Mouse (Mus musculus) embryonic facial prominence, embryonic 10.5 days (tissue): ENCODE measurements around the gene Dclk3. TPM values are rescaled to one million over a fixed set of nuclear protein-coding genes. Genes with fewer than 3 reads are reported as not detected.

Source experiments
- DNase-seq: peaks from one replicate; pipeline ENCODE4 v3.0.0-alpha.2; 2017; ENCODE audit warnings: low spot score
- H3K27ac ChIP-seq: fragments of 300-500 bp; sonication (generic); replicated peaks from 2 replicates; pipeline ENCODE4 v1.5.1; 2016; ENCODE audit warnings: mild to moderate bottlenecking
- H3K27me3 ChIP-seq: fragments of 300-500 bp; sonication (generic); replicated peaks from 2 replicates; pipeline ENCODE4 v1.6.1; 2016; ENCODE audit warnings: low read depth, mild to moderate bottlenecking; ENCODE audit not compliant: poor library complexity, severe bottlenecking
- H3K36me3 ChIP-seq: fragments of 300-500 bp; sonication (generic); replicated peaks from 2 replicates; pipeline ENCODE4 v1.6.1; 2016; ENCODE audit warnings: mild to moderate bottlenecking, moderate library complexity
- H3K4me1 ChIP-seq: fragments of 300-500 bp; sonication (generic); 2 replicates; pipeline ENCODE4 v1.6.1; 2016
- H3K4me3 ChIP-seq: fragments of 300-500 bp; sonication (generic); 2 replicates; pipeline ENCODE4 v1.5.1; 2016; ENCODE audit warnings: mild to moderate bottlenecking, moderate library complexity
- H3K9me3 ChIP-seq: fragments of 300-500 bp; sonication (generic); 2 replicates; pipeline ENCODE4 v1.6.1; 2016; ENCODE audit warnings: mild to moderate bottlenecking
- WGBS: fragments of 180-500 bp; shearing (Covaris S2); methylation state at CpG from one replicate; pipeline ENCODE4 v1.1.7; 2016; 5-methylcytosine and 5-hydroxymethylcytosine counted together
- polyA plus RNA-seq: library from polyadenylated mRNA; unstranded; fragments of >200 nt; fragmentation: Nextera tagmentation; extraction: Ambion mirVana; gene quantifications from 2 replicates; pipeline ENCODE4 v1.2.1, GENCODE M21; 2016

The Dclk3 gene
- polyA plus RNA-seq, 1 experiment from 2014 or later, result 0.64 TPM

- H3K27me3 ChIP-seq, result no peaks in the 10 kb centered on the region
- no peaks in the 10 kb centered on the region for H3K9me3 ChIP-seq
- H3K36me3 ChIP-seq, result no peaks in the 10 kb centered on the region
- H3K4me1 ChIP-seq, result no peaks in the 10 kb centered on the region
- H3K4me3 ChIP-seq, result no peak overlapping the region
- no peak overlapping the region for H3K27ac ChIP-seq
- no peak for DNase-seq
- WGBS, result 87% methylated on average over 16 of the region's 16 CpGs
Measured at GRCm38 (mm10) chr9:111412471-111413160, 26.3 kb upstream of the Dclk3 start.

- Histone ChIP-seq H3K9me3 (no peaks in the 10 kb centered on the region), H3K4me3 (no peak overlapping the region), H3K36me3 (no peaks in the 10 kb centered on the region), H3K27me3 (no peaks in the 10 kb centered on the region), H3K27ac (no peak overlapping the region), H3K4me1 (peaks cover 4% of the 10 kb centered on the region; the same call in 1 of the 2 replicates)
- WGBS, result 80% methylated on average over 2 of the region's 2 CpGs
- no peak for DNase-seq
Measured at GRCm38 (mm10) chr9:111421862-111422261, 17.0 kb upstream of the Dclk3 start.

- peaks cover 4% of the 10 kb centered on the region; the same call in 1 of the 2 replicates for H3K4me1 ChIP-seq
- DNase-seq, result no peak
- no peak overlapping the region for H3K4me3 ChIP-seq
- WGBS, result 70% methylated on average over 5 of the region's 5 CpGs
- H3K27me3 ChIP-seq, result no peaks in the 10 kb centered on the region
- H3K36me3 ChIP-seq, result no peaks in the 10 kb centered on the region
- H3K9me3 ChIP-seq, result no peaks in the 10 kb centered on the region
- no peak overlapping the region for H3K27ac ChIP-seq
Measured at GRCm38 (mm10) chr9:111422567-111422966, 16.3 kb upstream of the Dclk3 start.

GRCm38 (mm10) chr9:111425113-111425512, 13.8 kb upstream of the Dclk3 start:
- Histone ChIP-seq H3K4me3 (no peak overlapping the region), H3K27ac (no peak overlapping the region)
- DNase-seq, result no peak

GRCm38 (mm10) chr9:111425952-111426351, 12.9 kb upstream of the Dclk3 start:
- H3K27me3 ChIP-seq, result no peaks in the 10 kb centered on the region
- 87% methylated on average over 4 of the region's 4 CpGs for WGBS
- H3K4me3 ChIP-seq, result no peak overlapping the region
- H3K36me3 ChIP-seq, result no peaks in the 10 kb centered on the region
- H3K27ac ChIP-seq, result no peak overlapping the region
- no peak for DNase-seq
- H3K9me3 ChIP-seq, result no peaks in the 10 kb centered on the region
- peaks cover 4% of the 10 kb centered on the region; the same call in 1 of the 2 replicates for H3K4me1 ChIP-seq

More at GRCm38 (mm10) chr9:111425113-111425512, 13.8 kb upstream of the Dclk3 start:
- Histone ChIP-seq H3K9me3 (no peaks in the 10 kb centered on the region), H3K36me3 (no peaks in the 10 kb centered on the region), H3K27me3 (no peaks in the 10 kb centered on the region), H3K4me1 (peaks cover 4% of the 10 kb centered on the region; the same call in 1 of the 2 replicates)
- 71% methylated on average over 6 of the region's 6 CpGs for WGBS

GRCm38 (mm10) chr9:111427891-111428555, 10.9 kb upstream of the Dclk3 start:
- Histone ChIP-seq H3K36me3 (no peaks in the 10 kb centered on the region), H3K27me3 (no peaks in the 10 kb centered on the region), H3K9me3 (no peaks in the 10 kb centered on the region), H3K27ac (no peak overlapping the region), H3K4me3 (no peak overlapping the region), H3K4me1 (peaks cover 4% of the 10 kb centered on the region; the same call in 1 of the 2 replicates)
- 85% methylated on average over 9 of the region's 9 CpGs for WGBS
- DNase-seq, result no peak

GRCm38 (mm10) chr9:111428698-111429362, 10.1 kb upstream of the Dclk3 start:
- no peak overlapping the region for H3K27ac ChIP-seq
- no peaks in the 10 kb centered on the region for H3K9me3 ChIP-seq
- no peaks in the 10 kb centered on the region for H3K36me3 ChIP-seq
- H3K27me3 ChIP-seq, result no peaks in the 10 kb centered on the region
- no peak for DNase-seq
- no peak overlapping the region for H3K4me3 ChIP-seq
- WGBS, result 80% methylated on average over 8 of the region's 8 CpGs
- H3K4me1 ChIP-seq, result peaks cover 4% of the 10 kb centered on the region; the same call in 1 of the 2 replicates

- Histone ChIP-seq H3K4me1 (peaks cover 4% of the 10 kb centered on the region; the same call in 1 of the 2 replicates), H3K27ac (no peak overlapping the region), H3K9me3 (no peaks in the 10 kb centered on the region), H3K27me3 (no peaks in the 10 kb centered on the region), H3K4me3 (no peak overlapping the region), H3K36me3 (no peaks in the 10 kb centered on the region)
- DNase-seq, result no peak
- 58% methylated on average over 2 of the region's 2 CpGs for WGBS
Measured at GRCm38 (mm10) chr9:111429363-111429750, 9.5 kb upstream of the Dclk3 start.

GRCm38 (mm10) chr9:111435429-111435828, 3.5 kb upstream of the Dclk3 start:
- no peaks in the 10 kb centered on the region for H3K36me3 ChIP-seq
- H3K4me3 ChIP-seq, result no peak overlapping the region
- peaks cover 12% of the 10 kb centered on the region for H3K4me1 ChIP-seq
- no peak for DNase-seq
- no peak overlapping the region for H3K27ac ChIP-seq
- peaks cover 38% of the 10 kb centered on the region for H3K27me3 ChIP-seq
- 82% methylated on average over 2 of the region's 2 CpGs for WGBS
- no peaks in the 10 kb centered on the region for H3K9me3 ChIP-seq

- Histone ChIP-seq H3K27ac (no peak overlapping the region), H3K36me3 (no peaks in the 10 kb centered on the region), H3K9me3 (no peaks in the 10 kb centered on the region), H3K4me1 (peaks cover 16% of the 10 kb centered on the region), H3K4me3 (no peak overlapping the region), H3K27me3 (peaks cover 55% of the 10 kb centered on the region)
- WGBS, result 55% methylated on average over 8 of the region's 8 CpGs
- DNase-seq, result no peak
Measured at GRCm38 (mm10) chr9:111439836-111440201, 938 bp downstream of the Dclk3 start.

- H3K27ac ChIP-seq, result no peak overlapping the region
- no peak for DNase-seq
- peaks cover 16% of the 10 kb centered on the region for H3K4me1 ChIP-seq
- no peak overlapping the region for H3K4me3 ChIP-seq
- WGBS, result 86% methylated on average over 6 of the region's 6 CpGs
- H3K9me3 ChIP-seq, result no peaks in the 10 kb centered on the region
- no peaks in the 10 kb centered on the region for H3K36me3 ChIP-seq
- H3K27me3 ChIP-seq, result peaks cover 55% of the 10 kb centered on the region
Measured at GRCm38 (mm10) chr9:111440446-111440845, 1.6 kb downstream of the Dclk3 start.

- Histone ChIP-seq H3K27me3 (peaks cover 55% of the 10 kb centered on the region), H3K27ac (no peak overlapping the region), H3K4me3 (no peak overlapping the region), H3K36me3 (no peaks in the 10 kb centered on the region), H3K9me3 (no peaks in the 10 kb centered on the region), H3K4me1 (peaks cover 16% of the 10 kb centered on the region)
- DNase-seq, result no peak
- WGBS, result 92% methylated on average over 2 of the region's 2 CpGs
Measured at GRCm38 (mm10) chr9:111441151-111441550, 2.3 kb downstream of the Dclk3 start.
